Mouse (Mus musculus) liver, adult 2 months (tissue): ENCODE measurements around the gene Tet1.

ENCODE experiments used
- CTCF ChIP-seq: fragments of 200-500 bp; IDR thresholded peaks from 2 replicates; pipeline ENCODE4 v1.5.1; 2011; ENCODE audit warnings: low read depth, low read length, control low read depth
- POLR2A ChIP-seq: fragments of 200-500 bp; IDR thresholded peaks from 2 replicates; pipeline ENCODE4 v1.6.1; 2011; ENCODE audit warnings: low read length, control low read depth; ENCODE audit not compliant: insufficient read depth; ENCODE audit errors: extremely low read depth

DNA sequence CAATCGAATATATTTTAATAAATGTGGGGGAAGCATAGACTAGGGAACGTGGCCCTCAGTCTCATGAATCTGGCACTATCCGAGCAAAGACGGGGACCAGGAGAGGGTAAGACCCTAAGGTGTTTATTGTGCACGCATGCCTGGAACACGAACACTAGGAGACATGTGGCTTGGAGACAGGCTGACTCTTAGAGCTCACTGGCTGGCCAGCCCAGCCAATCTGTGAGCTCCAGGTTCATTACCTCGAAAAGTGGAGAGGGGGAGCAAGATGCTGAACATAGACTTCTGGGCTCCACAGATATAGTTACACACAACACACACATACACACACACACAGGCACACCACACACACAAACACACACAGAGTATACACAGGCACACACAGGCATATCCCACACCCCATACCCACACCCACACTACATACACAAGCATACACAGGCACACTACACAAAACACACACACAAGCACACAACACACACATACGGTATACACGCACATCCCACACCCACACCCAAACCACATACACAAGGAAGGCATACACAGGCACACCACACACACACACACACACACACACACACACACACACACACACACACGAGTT is 52.0 kb downstream of the Tet1 start:
- no peak for TF ChIP-seq CTCF
- TF ChIP-seq POLR2A = no peak
